Mouse (Mus musculus): ENCODE data around the gene 4930558C23Rik.

- no peak for TF ChIP-seq CTCF (IDR thresholded peaks at IDR 0.05; ENCODE audit: low read depth, low read length)
- TF ChIP-seq POLR2A (IDR thresholded peaks at IDR 0.05; ENCODE audit: extremely low read depth, insufficient read depth, low read length), result no peak
Measured at GRCm38 (mm10) chr3:95373208-95373607, 29.4 kb downstream of the 4930558C23Rik start.

Data from liver, adult 2 months (tissue).